Mouse (Mus musculus) lung, adult 18-20 months (tissue): ENCODE data around the gene Tmem135.

Experiments
- DNase-seq, 2 experiments: peaks; one replicate each; pipeline ENCODE4 v3.0.0; 2022; ENCODE audit warnings: mixed read lengths in 2 of 2

Gene Tmem135

DNA sequence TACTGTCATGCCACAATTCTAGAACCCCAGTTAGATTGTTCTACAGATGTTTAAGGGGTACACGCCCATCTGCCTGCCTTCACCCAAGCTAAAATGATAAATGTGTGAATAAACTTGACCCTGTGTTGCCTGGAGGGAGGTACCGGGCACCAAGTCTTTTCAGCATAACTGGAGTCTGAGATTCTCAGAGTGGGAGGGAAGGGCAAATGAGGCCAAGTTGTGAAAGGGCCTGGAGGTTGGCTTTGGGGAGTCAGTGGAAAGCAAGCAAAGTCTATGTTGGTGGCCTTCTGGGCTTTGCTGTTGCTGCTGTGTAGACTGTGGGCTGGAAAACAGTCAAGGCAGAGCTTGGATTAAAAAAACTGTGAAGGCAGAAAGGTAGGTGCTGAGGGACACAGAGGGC is 13.7 kb upstream of the Tmem135 start:
- DNase-seq: no peak

GRCm38 (mm10) chr7:89416027-89416426 is 12.0 kb upstream of the Tmem135 start:
- peak; percentile 33 to 55 for DNase-seq

- no peak for DNase-seq
Observed at GRCm38 (mm10) chr7:89412094-89412493, 8.1 kb upstream of the Tmem135 start.

DNA sequence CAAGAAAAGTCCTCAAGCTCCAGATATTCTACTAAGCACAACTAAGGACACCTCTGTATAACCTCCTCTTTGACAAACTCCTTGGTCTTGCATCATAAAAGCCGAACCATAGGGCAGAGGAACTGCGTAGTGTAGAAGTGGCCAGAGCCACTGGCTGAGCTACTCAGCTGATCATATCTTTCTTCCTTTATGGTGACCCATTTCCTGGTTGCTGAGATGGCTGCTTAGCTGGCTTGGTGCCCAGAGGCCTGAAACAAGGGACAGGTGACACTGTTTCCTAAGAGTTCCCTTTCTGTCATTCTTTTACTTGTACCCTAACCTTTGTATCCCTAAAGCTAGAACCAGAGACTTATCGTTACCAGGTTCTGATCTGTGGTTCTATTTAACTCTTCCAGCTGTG is 7.3 kb upstream of the Tmem135 start:
- peak; percentile 35 to 48 for DNase-seq

- no peak for DNase-seq
Observed at GRCm38 (mm10) chr7:89410294-89410693, 6.3 kb upstream of the Tmem135 start.

DNA sequence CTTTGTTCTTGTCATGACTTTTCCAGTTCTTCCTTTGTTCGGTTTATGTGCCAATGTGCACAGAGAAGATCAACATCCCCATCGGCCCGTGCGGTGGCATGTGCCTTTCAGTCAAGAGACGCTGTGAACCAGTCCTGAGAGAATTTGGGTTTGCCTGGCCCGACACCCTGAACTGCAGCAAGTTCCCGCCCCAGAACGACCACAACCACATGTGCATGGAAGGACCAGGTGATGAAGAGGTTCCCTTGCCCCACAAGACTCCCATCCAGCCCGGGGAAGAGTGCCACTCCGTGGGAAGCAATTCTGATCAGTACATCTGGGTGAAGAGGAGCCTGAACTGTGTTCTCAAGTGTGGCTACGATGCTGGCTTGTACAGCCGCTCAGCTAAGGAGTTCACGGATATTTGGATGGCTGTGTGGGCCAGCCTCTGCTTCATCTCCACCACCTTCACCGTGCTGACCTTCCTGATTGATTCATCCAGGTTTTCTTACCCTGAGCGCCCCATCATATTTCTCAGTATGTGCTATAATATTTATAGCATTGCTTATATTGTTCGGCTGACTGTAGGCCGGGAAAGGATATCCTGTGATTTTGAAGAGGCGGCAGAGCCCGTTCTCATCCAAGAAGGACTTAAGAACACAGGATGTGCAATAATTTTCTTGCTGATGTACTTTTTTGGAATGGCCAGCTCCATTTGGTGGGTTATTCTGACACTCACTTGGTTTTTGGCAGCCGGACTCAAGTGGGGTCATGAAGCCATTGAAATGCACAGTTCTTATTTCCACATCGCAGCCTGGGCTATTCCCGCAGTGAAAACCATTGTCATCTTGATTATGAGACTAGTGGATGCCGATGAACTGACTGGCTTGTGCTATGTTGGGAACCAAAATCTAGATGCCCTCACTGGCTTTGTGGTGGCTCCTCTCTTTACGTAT is 3.3 kb upstream of the Tmem135 start:
- DNase-seq: no peak

DNA sequence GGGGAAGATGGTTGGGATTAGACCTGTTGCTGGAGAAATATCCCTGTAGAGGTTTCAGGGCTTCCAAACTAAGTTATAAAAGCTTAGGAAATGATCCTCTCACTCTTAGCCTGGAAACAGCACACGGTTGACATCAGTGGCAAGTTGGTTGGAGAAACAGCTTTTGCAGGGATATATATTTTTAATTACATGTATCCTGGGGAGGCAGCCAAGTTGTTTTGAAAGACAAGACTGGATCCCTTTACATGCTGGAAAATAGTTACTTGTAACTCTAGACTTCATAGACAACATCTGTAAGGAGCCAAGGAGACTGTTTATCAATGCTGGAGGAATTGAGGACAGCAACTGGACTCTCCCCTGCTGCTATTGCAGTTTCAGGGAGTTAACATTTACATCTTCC is 2.0 kb upstream of the Tmem135 start:
- DNase-seq: no peak

GRCm38 (mm10) chr7:89404734-89405440 is 865 bp upstream of the Tmem135 start:
- peak; percentile 58 to 70 for DNase-seq

GRCm38 (mm10) chr7:89403053-89403972 is 709 bp downstream of the Tmem135 start:
- DNase-seq: peak; percentile 89 to 91

GRCm38 (mm10) chr7:89401936-89402335 is 2.1 kb downstream of the Tmem135 start:
- DNase-seq: peak; percentile 31 to 45

GRCm38 (mm10) chr7:89401136-89401858 is 2.7 kb downstream of the Tmem135 start:
- no peak for DNase-seq

DNA sequence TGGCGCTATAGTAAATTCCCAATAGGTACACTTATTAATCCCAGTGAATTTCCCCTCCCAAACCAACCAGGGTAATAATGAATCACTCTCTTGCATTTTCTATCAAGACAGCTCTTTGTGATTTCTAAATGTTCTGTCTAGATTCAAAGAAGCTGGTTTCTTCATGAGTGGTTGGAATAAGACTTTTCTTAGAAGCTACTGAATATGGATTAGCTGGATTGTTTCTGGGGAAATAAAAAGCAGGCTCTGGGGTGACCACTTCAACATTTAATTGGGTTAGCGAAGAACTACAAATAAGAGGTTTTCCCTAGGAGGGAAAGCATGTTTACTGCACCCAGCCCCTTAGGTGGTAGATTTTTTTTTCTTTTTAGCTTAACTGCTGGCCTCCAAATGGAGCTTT is 3.3 kb downstream of the Tmem135 start:
- no peak for DNase-seq

DNA sequence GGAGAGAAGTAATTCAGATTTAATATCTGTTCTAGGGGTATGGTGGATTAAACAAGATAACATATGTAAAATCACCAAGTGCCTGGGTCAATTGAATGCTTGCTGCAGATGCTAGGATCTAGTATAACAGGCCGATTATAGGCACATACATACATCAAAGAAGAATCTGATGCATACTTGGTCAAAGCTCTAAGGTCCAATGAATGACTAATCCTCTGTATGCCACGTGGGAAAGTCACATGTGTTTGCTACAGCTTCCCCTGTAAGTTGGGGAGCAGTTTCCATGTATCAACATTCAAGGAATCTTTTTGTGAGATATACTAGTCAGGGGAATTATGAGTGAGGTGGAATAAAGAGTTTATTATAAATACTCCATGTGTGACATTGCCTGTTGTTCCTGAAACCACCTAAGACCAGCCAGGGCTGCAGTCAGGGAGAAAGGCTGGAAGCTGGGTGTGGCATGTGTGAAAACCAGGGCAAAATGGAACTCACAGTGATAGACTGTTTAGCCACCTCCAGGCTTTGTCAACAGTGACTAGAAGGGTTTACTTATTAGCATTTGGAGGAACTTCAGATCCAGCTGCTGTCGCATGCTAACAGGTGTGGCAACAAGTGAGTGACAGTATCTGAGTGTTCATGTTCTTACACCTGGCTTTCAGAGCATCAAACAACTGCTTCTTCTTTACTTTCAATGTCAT is 6.0 kb downstream of the Tmem135 start:
- no peak for DNase-seq

DNA sequence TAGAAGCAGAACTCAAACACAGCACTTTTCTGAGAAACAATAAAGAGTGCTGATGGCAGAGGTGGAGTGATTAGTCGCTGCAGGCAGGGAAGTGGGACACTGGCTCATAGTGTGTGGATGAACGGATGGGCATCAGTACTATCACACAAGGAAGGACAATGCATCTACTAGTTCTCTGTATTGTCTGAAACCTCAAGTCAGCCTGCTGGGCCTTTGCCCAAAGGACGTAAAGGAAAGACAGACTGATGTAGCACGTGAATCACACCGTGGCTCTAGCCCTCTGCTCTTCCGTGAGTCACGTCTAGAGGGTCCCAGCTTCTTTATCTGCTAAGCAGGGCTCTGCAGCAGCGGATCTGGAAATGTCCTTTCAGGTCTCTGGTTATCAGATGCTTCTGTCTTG is 7.6 kb downstream of the Tmem135 start:
- DNase-seq: no peak

- no peak for DNase-seq
Observed at GRCm38 (mm10) chr7:89395399-89395798, 8.6 kb downstream of the Tmem135 start.

GRCm38 (mm10) chr7:89392825-89393224 is 11.2 kb downstream of the Tmem135 start:
- no peak for DNase-seq

DNA sequence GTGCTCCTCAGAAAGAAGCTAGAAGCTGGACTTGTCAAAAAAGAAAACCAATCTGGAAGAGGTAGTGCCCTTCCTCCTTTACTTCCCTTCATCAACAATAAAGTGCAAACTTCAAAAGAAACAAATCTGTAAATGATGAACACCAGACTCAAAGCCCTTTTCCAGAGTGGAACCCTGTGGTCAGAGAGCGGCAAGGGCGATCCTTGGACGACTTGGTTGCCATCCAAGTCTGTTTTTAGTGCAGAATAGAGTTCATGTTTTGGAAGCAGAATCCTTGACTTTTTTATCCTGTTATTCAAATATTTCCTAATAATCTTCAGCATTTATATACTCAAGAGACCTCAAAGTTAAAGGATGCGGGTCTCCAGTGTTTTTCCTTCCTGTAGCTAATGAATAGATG is 11.6 kb downstream of the Tmem135 start:
- no peak for DNase-seq

DNA sequence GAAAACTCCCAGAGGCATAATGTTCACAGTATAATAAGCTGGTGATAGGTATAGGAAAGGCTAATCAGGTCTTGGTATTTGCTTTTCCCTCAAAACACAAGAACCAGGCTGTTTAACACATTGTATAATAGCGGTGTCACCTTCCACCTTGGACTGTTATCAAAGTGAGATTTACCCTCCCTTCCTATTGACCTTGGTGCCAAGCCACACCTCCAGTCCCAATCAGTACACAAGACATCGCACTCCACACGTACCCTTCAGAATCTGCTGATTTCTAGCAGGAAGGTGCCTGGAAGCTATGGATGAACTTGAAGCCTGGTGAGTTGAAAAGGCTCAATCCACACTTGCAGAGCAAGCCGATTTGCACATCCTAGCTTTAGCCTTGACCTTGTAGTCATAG is 12.2 kb downstream of the Tmem135 start:
- peak in 1 of 2 experiments; percentile 40 for DNase-seq

DNA sequence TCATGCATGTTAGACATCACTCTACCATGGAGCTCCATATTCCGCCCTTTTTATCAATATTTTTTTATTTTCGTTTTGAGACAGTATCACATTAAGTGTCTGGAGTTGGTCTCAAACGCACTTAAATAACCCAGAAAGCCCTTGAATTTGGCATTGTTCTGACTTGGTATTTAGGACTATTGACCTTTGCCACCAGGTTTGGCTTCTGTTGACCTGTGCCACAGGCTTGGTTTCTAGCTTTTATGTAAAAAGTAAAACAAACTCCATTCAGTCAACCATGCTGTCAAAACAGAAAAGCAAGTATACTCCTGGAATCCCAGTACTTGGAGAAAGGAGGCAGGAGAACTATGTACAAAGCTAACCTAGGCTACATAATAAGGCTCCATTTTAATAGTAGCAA is 12.7 kb downstream of the Tmem135 start:
- DNase-seq: no peak

DNA sequence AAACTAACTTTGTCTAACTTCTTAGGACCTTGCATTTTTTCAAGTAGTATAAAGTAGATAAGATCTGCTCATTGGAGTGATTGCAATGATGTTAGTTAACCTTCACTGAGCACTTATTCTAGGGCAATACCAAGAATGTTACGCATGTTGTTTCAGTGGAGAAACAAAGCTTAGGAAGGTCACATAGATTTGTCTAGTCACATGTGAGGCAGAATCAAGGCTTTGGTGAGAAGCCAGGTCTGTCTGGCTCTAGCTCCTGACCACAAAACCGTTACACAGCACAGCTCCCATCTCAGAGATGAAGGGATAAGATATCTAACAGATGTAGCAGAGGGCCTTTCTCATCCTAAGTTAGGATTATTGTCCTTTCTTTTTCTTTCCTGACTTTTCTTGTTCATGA is 13.4 kb downstream of the Tmem135 start:
- no peak for DNase-seq

DNA sequence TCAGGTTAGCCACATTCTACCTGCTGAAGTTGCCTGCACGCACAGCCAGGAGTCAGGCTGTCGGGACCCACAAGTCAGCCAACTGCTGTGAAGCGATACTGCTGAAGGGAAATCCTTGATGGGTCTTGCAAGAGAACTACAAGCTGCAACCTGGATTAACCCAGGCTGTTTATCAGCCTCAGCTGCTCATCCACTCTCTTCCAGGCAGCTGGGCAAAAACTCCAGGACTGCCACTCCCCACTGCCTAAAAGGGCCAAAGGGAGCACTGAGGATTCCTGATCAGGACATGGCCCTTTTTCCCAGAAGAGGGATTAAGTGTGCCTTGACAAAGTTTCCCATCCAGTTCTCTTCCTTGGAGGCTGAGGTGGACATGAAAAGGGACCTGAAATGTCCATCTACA is 15.0 kb downstream of the Tmem135 start:
- DNase-seq: no peak

DNA sequence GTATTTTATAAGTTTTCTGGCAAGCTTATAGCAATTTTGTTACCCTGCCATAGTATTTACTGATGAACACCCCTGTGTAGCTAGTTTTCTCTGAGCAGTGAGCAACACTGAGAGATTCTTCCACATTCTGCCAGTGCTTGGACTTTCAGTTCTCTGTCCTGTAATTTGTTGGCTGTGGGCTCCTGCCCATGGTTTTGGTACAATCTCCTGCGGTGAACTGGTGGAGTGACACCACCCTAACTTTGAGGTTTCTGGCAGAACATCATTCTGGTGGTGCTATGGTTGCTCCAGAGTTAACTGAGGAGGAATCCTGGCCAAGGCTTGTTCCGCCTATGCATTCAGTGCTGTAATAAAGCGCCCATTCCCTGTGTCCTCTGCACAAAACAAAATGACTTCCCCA is 21.1 kb downstream of the Tmem135 start:
- no peak for DNase-seq
